Mouse (Mus musculus) 3134 (cell line): ENCODE measurements around the gene Nfia.
A peak's percentile ranks its signal among the peaks of the same experiment; 100 is the strongest.

ENCODE experiments used
- DNase-seq: peaks from one replicate; pipeline ENCODE4 v3.0.0-alpha.2; 2011; ENCODE audit warnings: low spot score; ENCODE audit not compliant: insufficient read length; ENCODE audit errors: extremely low read depth

Gene Nfia

GRCm38 (mm10) chr4:97860791-97861344 lies 88.3 kb downstream of the Nfia start:
- no peak for DNase-seq

- DNase-seq = no peak
Measured at GRCm38 (mm10) chr4:97862379-97862778, 89.8 kb downstream of the Nfia start.

- DNase-seq = no peak
Measured at GRCm38 (mm10) chr4:97864276-97864675, 91.7 kb downstream of the Nfia start.

- no peak for DNase-seq
Measured at GRCm38 (mm10) chr4:97865410-97865953, 92.9 kb downstream of the Nfia start.

GRCm38 (mm10) chr4:97866463-97866862 lies 93.9 kb downstream of the Nfia start:
- no peak for DNase-seq

GRCm38 (mm10) chr4:97868307-97868937 lies 95.9 kb downstream of the Nfia start:
- no peak for DNase-seq

- peak; percentile 3 for DNase-seq
Measured at GRCm38 (mm10) chr4:97868938-97869440, 96.5 kb downstream of the Nfia start.

- DNase-seq = no peak
Measured at GRCm38 (mm10) chr4:97869451-97869850, 96.9 kb downstream of the Nfia start.

- DNase-seq = no peak
Measured at GRCm38 (mm10) chr4:97871770-97872439, 99.4 kb downstream of the Nfia start.

- no peak for DNase-seq
Measured at GRCm38 (mm10) chr4:97874916-97875315, 102.4 kb downstream of the Nfia start.

GRCm38 (mm10) chr4:97875901-97876300 lies 103.4 kb downstream of the Nfia start:
- DNase-seq = no peak

- DNase-seq = no peak
Measured at GRCm38 (mm10) chr4:97879696-97880095, 107.2 kb downstream of the Nfia start.

- DNase-seq = no peak
Measured at GRCm38 (mm10) chr4:97880120-97881055, 107.9 kb downstream of the Nfia start.

- no peak for DNase-seq
Measured at GRCm38 (mm10) chr4:97885574-97885973, 113.0 kb downstream of the Nfia start.

- DNase-seq = no peak
Measured at GRCm38 (mm10) chr4:97886220-97886619, 113.7 kb downstream of the Nfia start.

- DNase-seq = no peak
Measured at GRCm38 (mm10) chr4:97887228-97887627, 114.7 kb downstream of the Nfia start.

GRCm38 (mm10) chr4:97891063-97891462 lies 118.5 kb downstream of the Nfia start:
- no peak for DNase-seq

- DNase-seq = no peak
Measured at GRCm38 (mm10) chr4:97891611-97892010, 119.1 kb downstream of the Nfia start.

GRCm38 (mm10) chr4:97893915-97894884 lies 121.7 kb downstream of the Nfia start:
- DNase-seq = no peak
